Mouse (Mus musculus) intestine, postnatal 0 days (tissue): ENCODE results near the gene Chmp2b. TPM values are rescaled to one million over a fixed set of nuclear protein-coding genes. Genes with fewer than 3 reads are reported as not detected.

Source experiments
- ATAC-seq: fragments of 200-750 bp; cut with Nextera tagmentation; 2 replicates; pipeline ENCODE4 v1.8.0; 2017; ENCODE audit warnings: mild to moderate bottlenecking, moderate TSS enrichment, moderate library complexity
- H3K27ac ChIP-seq: fragments of 300-500 bp; sonication (generic); 2 replicates; pipeline ENCODE4 v1.5.1; 2014; ENCODE audit warnings: mild to moderate bottlenecking, low read depth, low read length, moderate library complexity
- H3K27me3 ChIP-seq: fragments of 300-500 bp; sonication (generic); replicated peaks from 2 replicates; pipeline ENCODE4 v1.6.1; 2014; ENCODE audit warnings: low read length, mixed read lengths; ENCODE audit not compliant: control insufficient read depth, insufficient read depth
- H3K36me3 ChIP-seq: fragments of 300-500 bp; sonication (generic); 2 replicates; pipeline ENCODE4 v1.6.1; 2014; ENCODE audit warnings: mild to moderate bottlenecking, moderate library complexity; ENCODE audit not compliant: control insufficient read depth, insufficient read depth
- H3K4me1 ChIP-seq: fragments of 300-500 bp; sonication (generic); replicated peaks from 2 replicates; pipeline ENCODE4 v1.6.1; 2014; ENCODE audit warnings: antibody characterized with exemption, low read length, mixed read lengths; ENCODE audit not compliant: control insufficient read depth, insufficient read depth
- H3K4me2 ChIP-seq: fragments of 300-500 bp; sonication (generic); replicated peaks from 2 replicates; pipeline ENCODE4 v1.6.1; 2014; ENCODE audit warnings: low read depth, mild to moderate bottlenecking, moderate library complexity
- H3K4me3 ChIP-seq: fragments of 300-500 bp; sonication (generic); 2 replicates; pipeline ENCODE4 v1.5.1; 2014; ENCODE audit warnings: low read depth, low read length
- H3K9ac ChIP-seq: fragments of 300-500 bp; sonication (generic); 2 replicates; pipeline ENCODE4 v1.6.1; 2014; ENCODE audit warnings: mild to moderate bottlenecking, low read depth, low read length
- H3K9me3 ChIP-seq: fragments of 300-500 bp; sonication (generic); 2 replicates; pipeline ENCODE4 v1.6.1; 2016; ENCODE audit warnings: mixed run types; ENCODE audit not compliant: control insufficient read depth
- CTCF ChIP-seq: sonication (generic); IDR thresholded peaks from 2 replicates; pipeline ENCODE4 v1.5.1; 2016; ENCODE audit warnings: low read depth, mild to moderate bottlenecking, control low read depth, antibody characterized with exemption, moderate library complexity
- WGBS: fragments of 180-500 bp; shearing (Covaris S2); extraction: QIAGEN DNeasy Blood & Tissue Kit; methylation state at CpG from one replicate; pipeline ENCODE4 v1.1.7; 2014; 5-methylcytosine and 5-hydroxymethylcytosine counted together
- polyA plus RNA-seq: library from polyadenylated mRNA; unstranded; fragments of >200 nt; fragmentation: Nextera tagmentation; extraction: Ambion mirVana; gene quantifications from 2 replicates; pipeline ENCODE4 v1.2.1, GENCODE M21; 2015

Gene Chmp2b
- polyA plus RNA-seq, 1 experiment from 2014 or later, result 190 TPM

- no peak overlapping the region for H3K4me2 ChIP-seq
- no peak for ATAC-seq
- H3K9me3 ChIP-seq, result no peaks in the 10 kb centered on the region
- no peak overlapping the region for H3K9ac ChIP-seq
- no peaks in the 10 kb centered on the region for H3K36me3 ChIP-seq
- no peaks in the 10 kb centered on the region for H3K27me3 ChIP-seq
- peak; percentile 79 for TF ChIP-seq CTCF
- no peak overlapping the region for H3K27ac ChIP-seq
- 47% methylated on average over 2 of the region's 2 CpGs for WGBS
- H3K4me3 ChIP-seq, result no peak overlapping the region
- no peaks in the 10 kb centered on the region for H3K4me1 ChIP-seq
These were observed 65.5 kb downstream of the Chmp2b start for GRCm38 (mm10) chr16:65497049-65497448.

- ATAC-seq, result no peak
- Histone ChIP-seq H3K36me3 (no peaks in the 10 kb centered on the region), H3K9me3 (no peaks in the 10 kb centered on the region), H3K4me1 (no peaks in the 10 kb centered on the region), H3K4me3 (no peak overlapping the region), H3K27ac (no peak overlapping the region), H3K4me2 (no peak overlapping the region), H3K27me3 (no peaks in the 10 kb centered on the region), H3K9ac (no peak overlapping the region)
- 76% methylated on average over 5 of the region's 5 CpGs for WGBS
- TF ChIP-seq CTCF, result no peak
These were observed 66.5 kb downstream of the Chmp2b start for GRCm38 (mm10) chr16:65496030-65496429.

Other genes with a start within 250 kb of the Chmp2b start
- gene Pou1f1, start 42.2 kb downstream of the Chmp2b start, polyA plus RNA-seq, result 0.07 TPM in 1 of 2 replicates, not detected in the other